Mouse (Mus musculus): ENCODE results near the gene Tlr12. TPM values are rescaled to one million over a fixed set of nuclear protein-coding genes. Genes with fewer than 3 reads are reported as not detected.
"Not testable (repeated sequence)": the region's sequence is repeated elsewhere in the genome, so short reads cannot be mapped to it uniquely, and the experiment has no call there.

Tlr12 gene
- polyA plus RNA-seq (2012; rRNA removed), result 0.04 and 0.12 TPM in 2 replicates

- H3K4me1 ChIP-seq (ENCODE audit: control insufficient read depth, insufficient read depth, low read length), result no peaks in the 10 kb centered on the region; the same call in 1 of the 2 replicates
- TF ChIP-seq POLR2A (IDR thresholded peaks at IDR 0.05; ENCODE audit: control insufficient read depth, low read depth, low read length) (no peak), CTCF (IDR thresholded peaks at IDR 0.05; ENCODE audit: control insufficient read depth, insufficient read depth, insufficient replicate concordance, low read depth, low read length) (no peak)
- no peak within 1 kb of the TSS for H3K27ac ChIP-seq (ENCODE audit: control insufficient read depth, insufficient read depth, low read depth, low read length)
- no peaks in the 10 kb centered on the region for H3K27me3 ChIP-seq (ENCODE audit: control insufficient read depth, insufficient read depth, low read length)
- H3K36me3 ChIP-seq (ENCODE audit: control insufficient read depth, insufficient read depth, low read length), result no peaks in the 10 kb centered on the region
- H3K4me3 ChIP-seq (ENCODE audit: control insufficient read depth, low read depth, low read length), result no peak within 1 kb of the TSS
Measured at GRCm38 (mm10) chr4:128618246-128618911, at the start of gene Tlr12. Tlr12 (minus strand) TSS chr4:128618619.

DNA sequence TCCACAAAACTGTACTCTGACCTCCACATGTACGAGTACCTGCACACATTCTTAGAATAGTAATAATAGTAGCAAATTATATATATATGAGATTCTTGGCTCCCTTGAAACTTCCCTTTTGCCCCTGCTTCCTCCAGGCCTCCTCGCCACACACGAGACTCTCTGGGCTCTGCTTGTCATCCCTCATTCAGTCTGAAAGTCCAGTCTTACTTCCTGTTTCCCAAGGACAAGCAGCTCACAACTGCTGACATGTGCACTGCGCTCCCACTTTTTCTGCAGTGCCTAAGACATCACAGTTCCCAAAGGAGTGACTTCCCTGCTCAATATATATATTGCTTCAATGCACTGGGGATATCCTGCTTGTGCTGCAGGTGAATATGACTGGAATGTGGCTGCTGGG is 48.8 kb upstream of the Tlr12 start:
- H3K4me1 ChIP-seq (ENCODE audit: control insufficient read depth, insufficient read depth, low read length); H3K36me3 ChIP-seq (ENCODE audit: control insufficient read depth, insufficient read depth, low read length); H3K27ac ChIP-seq (ENCODE audit: control insufficient read depth, insufficient read depth, low read depth, low read length); H3K27me3 ChIP-seq (ENCODE audit: control insufficient read depth, insufficient read depth, low read length); H3K4me3 ChIP-seq (ENCODE audit: control insufficient read depth, low read depth, low read length): not testable (repeated sequence)

DNA sequence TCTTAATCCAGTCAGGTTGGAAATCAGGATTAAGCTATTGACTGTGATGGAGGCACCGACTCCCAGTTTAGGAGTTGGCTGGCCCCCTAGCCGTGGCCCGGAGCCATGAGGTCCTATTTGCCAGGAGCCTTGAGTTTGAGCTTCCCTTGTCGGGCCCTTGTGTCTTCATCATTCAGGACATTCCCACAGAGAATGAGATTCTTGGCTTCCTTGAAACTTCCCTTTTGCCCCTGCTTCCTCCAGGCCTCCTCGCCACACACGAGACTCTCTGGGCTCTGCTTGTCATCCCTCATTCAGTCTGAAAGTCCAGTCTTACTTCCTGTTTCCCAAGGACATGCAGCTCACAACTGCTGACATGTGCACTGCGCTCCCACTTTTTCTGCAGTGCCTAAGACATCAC is 47.9 kb upstream of the Tlr12 start:
- H3K27me3 ChIP-seq (ENCODE audit: control insufficient read depth, insufficient read depth, low read length); H3K4me3 ChIP-seq (ENCODE audit: control insufficient read depth, low read depth, low read length); H3K36me3 ChIP-seq (ENCODE audit: control insufficient read depth, insufficient read depth, low read length); H3K27ac ChIP-seq (ENCODE audit: control insufficient read depth, insufficient read depth, low read depth, low read length); H3K4me1 ChIP-seq (ENCODE audit: control insufficient read depth, insufficient read depth, low read length): not testable (repeated sequence)

DNA sequence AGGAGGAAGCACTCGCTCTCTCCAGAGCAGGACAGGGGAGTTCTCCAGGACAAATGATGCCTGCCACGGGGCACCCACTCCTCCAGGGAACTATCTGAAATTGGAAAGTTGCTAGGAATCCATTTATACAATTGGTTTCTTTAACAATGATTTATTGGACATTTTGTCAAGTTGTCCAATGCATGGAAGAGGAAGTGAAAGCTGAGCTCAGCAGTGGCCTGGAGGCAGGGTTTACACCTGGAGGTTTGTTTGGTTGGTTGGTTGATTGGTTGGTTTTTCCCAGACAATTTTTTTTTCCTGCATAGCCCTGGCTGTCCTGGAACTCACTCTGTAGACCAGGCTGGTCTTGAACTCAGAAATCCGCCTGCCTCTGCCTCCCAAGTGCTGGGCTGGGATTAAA is 45.6 kb upstream of the Tlr12 start:
- no peak overlapping the region for H3K27ac ChIP-seq (ENCODE audit: control insufficient read depth, insufficient read depth, low read depth, low read length)
- H3K36me3 ChIP-seq (ENCODE audit: control insufficient read depth, insufficient read depth, low read length), result no peaks in the 10 kb centered on the region
- H3K27me3 ChIP-seq (ENCODE audit: control insufficient read depth, insufficient read depth, low read length), result no peaks in the 10 kb centered on the region
- H3K4me1 ChIP-seq (ENCODE audit: control insufficient read depth, insufficient read depth, low read length), result no peaks in the 10 kb centered on the region
- no peak overlapping the region for H3K4me3 ChIP-seq (ENCODE audit: control insufficient read depth, low read depth, low read length)
- no peak for TF ChIP-seq POLR2A (IDR thresholded peaks at IDR 0.05; ENCODE audit: control insufficient read depth, low read depth, low read length)

- no peak overlapping the region for H3K4me3 ChIP-seq (ENCODE audit: control insufficient read depth, low read depth, low read length)
- no peak for TF ChIP-seq POLR2A (IDR thresholded peaks at IDR 0.05; ENCODE audit: control insufficient read depth, low read depth, low read length)
- TF ChIP-seq CTCF (IDR thresholded peaks at IDR 0.05; ENCODE audit: control insufficient read depth, insufficient read depth, insufficient replicate concordance, low read depth, low read length), result no peak
- no peaks in the 10 kb centered on the region for H3K36me3 ChIP-seq (ENCODE audit: control insufficient read depth, insufficient read depth, low read length)
- no peaks in the 10 kb centered on the region; the same call in 1 of the 2 replicates for H3K4me1 ChIP-seq (ENCODE audit: control insufficient read depth, insufficient read depth, low read length)
- H3K27ac ChIP-seq (ENCODE audit: control insufficient read depth, insufficient read depth, low read depth, low read length), result no peak overlapping the region
- H3K27me3 ChIP-seq (ENCODE audit: control insufficient read depth, insufficient read depth, low read length), result no peaks in the 10 kb centered on the region
Measured at GRCm38 (mm10) chr4:128661063-128661462, 42.6 kb upstream of the Tlr12 start.

- H3K36me3 ChIP-seq (ENCODE audit: control insufficient read depth, insufficient read depth, low read length), result no peaks in the 10 kb centered on the region
- no peak overlapping the region for H3K27ac ChIP-seq (ENCODE audit: control insufficient read depth, insufficient read depth, low read depth, low read length)
- no peak overlapping the region for H3K4me3 ChIP-seq (ENCODE audit: control insufficient read depth, low read depth, low read length)
- TF ChIP-seq CTCF (IDR thresholded peaks at IDR 0.05; ENCODE audit: control insufficient read depth, insufficient read depth, insufficient replicate concordance, low read depth, low read length) (no peak), POLR2A (IDR thresholded peaks at IDR 0.05; ENCODE audit: control insufficient read depth, low read depth, low read length) (no peak)
- H3K4me1 ChIP-seq (ENCODE audit: control insufficient read depth, insufficient read depth, low read length), result peaks cover 2% of the 10 kb centered on the region
- H3K27me3 ChIP-seq (ENCODE audit: control insufficient read depth, insufficient read depth, low read length), result no peaks in the 10 kb centered on the region
Measured at GRCm38 (mm10) chr4:128660196-128660595, 41.8 kb upstream of the Tlr12 start.

- peaks cover 9% of the 10 kb centered on the region for H3K4me1 ChIP-seq (ENCODE audit: control insufficient read depth, insufficient read depth, low read length)
- no peak overlapping the region; the same call in 1 of the 2 replicates for H3K27ac ChIP-seq (ENCODE audit: control insufficient read depth, insufficient read depth, low read depth, low read length)
- TF ChIP-seq POLR2A (IDR thresholded peaks at IDR 0.05; ENCODE audit: control insufficient read depth, low read depth, low read length) (no peak), CTCF (IDR thresholded peaks at IDR 0.05; ENCODE audit: control insufficient read depth, insufficient read depth, insufficient replicate concordance, low read depth, low read length) (no peak)
- no peaks in the 10 kb centered on the region for H3K27me3 ChIP-seq (ENCODE audit: control insufficient read depth, insufficient read depth, low read length)
- H3K36me3 ChIP-seq (ENCODE audit: control insufficient read depth, insufficient read depth, low read length), result no peaks in the 10 kb centered on the region
- peak overlapping the region; percentile 87 for H3K4me3 ChIP-seq (ENCODE audit: control insufficient read depth, low read depth, low read length)
Measured at GRCm38 (mm10) chr4:128655446-128655845, 37.0 kb upstream of the Tlr12 start.
